Mouse (Mus musculus): ENCODE measurements around the gene Ksr1.

The Ksr1 gene

GRCm38 (mm10) chr11:79092802-79093201 lies 53.4 kb downstream of the Ksr1 start:
- DNase-seq, result no peak

GRCm38 (mm10) chr11:79092245-79092644 lies 54.0 kb downstream of the Ksr1 start:
- no peak for DNase-seq

GRCm38 (mm10) chr11:79089756-79090155 lies 56.5 kb downstream of the Ksr1 start:
- no peak for DNase-seq

GRCm38 (mm10) chr11:79089027-79089426 lies 57.2 kb downstream of the Ksr1 start:
- no peak for DNase-seq

- DNase-seq, result no peak
These were observed 57.9 kb downstream of the Ksr1 start for GRCm38 (mm10) chr11:79088325-79088724.

GRCm38 (mm10) chr11:79087731-79088311 lies 58.4 kb downstream of the Ksr1 start:
- no peak for DNase-seq

- DNase-seq, result no peak
These were observed 59.4 kb downstream of the Ksr1 start for GRCm38 (mm10) chr11:79086787-79087186.

- DNase-seq, result no peak
These were observed 61.1 kb downstream of the Ksr1 start for GRCm38 (mm10) chr11:79085059-79085458.

GRCm38 (mm10) chr11:79083018-79083441 lies 63.2 kb downstream of the Ksr1 start:
- no peak for DNase-seq

GRCm38 (mm10) chr11:79080965-79081891 lies 65.0 kb downstream of the Ksr1 start:
- no peak for DNase-seq

GRCm38 (mm10) chr11:79080081-79080480 lies 66.1 kb downstream of the Ksr1 start:
- no peak for DNase-seq

- no peak for DNase-seq
These were observed 69.7 kb downstream of the Ksr1 start for GRCm38 (mm10) chr11:79076484-79076883.

- no peak for DNase-seq
These were observed 71.2 kb downstream of the Ksr1 start for GRCm38 (mm10) chr11:79075044-79075443.

- DNase-seq, result no peak
These were observed 71.6 kb downstream of the Ksr1 start for GRCm38 (mm10) chr11:79074611-79075010.

GRCm38 (mm10) chr11:79073583-79073982 lies 72.6 kb downstream of the Ksr1 start:
- DNase-seq, result no peak

- DNase-seq, result no peak
These were observed 74.1 kb downstream of the Ksr1 start for GRCm38 (mm10) chr11:79072108-79072507.

GRCm38 (mm10) chr11:79071082-79071972 lies 74.9 kb downstream of the Ksr1 start:
- DNase-seq, result no peak

GRCm38 (mm10) chr11:79069453-79070153 lies 76.6 kb downstream of the Ksr1 start:
- no peak for DNase-seq

GRCm38 (mm10) chr11:79067172-79067571 lies 79.0 kb downstream of the Ksr1 start:
- no peak for DNase-seq

GRCm38 (mm10) chr11:79066191-79066530 lies 80.0 kb downstream of the Ksr1 start:
- no peak for DNase-seq

GRCm38 (mm10) chr11:79065463-79066190 lies 80.6 kb downstream of the Ksr1 start:
- DNase-seq, result no peak

- DNase-seq, result no peak
These were observed 81.9 kb downstream of the Ksr1 start for GRCm38 (mm10) chr11:79064311-79064710.
